Mouse (Mus musculus): Measurements from ENCODE around the gene H2afx.

GRCm38 (mm10) chr9:44327064-44327711 is 7.3 kb upstream of the H2afx start:
- 0 out of 2 replicates have a peak, but pooled peaks have one; percentile 35 for TF ChIP-seq HCFC1 (IDR thresholded peaks at IDR 0.05; ENCODE audit: borderline replicate concordance, insufficient read depth, low read length)
- no peak for TF ChIP-seq ZC3H11A (IDR thresholded peaks at IDR 0.05; ENCODE audit: borderline replicate concordance, low read depth, low read length)
- TF ChIP-seq ZNF384 (IDR thresholded peaks at IDR 0.05; ENCODE audit: low read depth, low read length): no peak
